Mouse (Mus musculus): ENCODE results near the gene Ces1d.

DNA sequence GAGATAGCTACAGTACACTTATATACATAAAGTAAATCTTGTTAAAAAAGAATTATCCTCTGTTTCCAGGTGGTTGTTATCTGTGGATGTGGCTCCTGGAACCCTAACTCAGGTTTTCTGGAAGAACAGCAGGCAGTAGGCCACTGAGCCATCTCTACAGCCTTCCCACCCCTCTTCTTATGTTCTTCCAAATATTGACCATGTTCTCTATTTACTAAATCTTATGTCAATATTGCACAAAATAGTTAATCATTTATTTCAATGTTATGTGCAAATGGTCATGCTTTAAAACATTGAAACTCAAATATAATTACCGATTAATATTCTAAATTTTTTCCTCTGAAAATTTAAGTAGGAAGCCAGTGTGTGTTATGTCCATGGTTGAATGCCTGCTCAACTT is 75.6 kb downstream of the Ces1d start:
- TF ChIP-seq CTCF (IDR thresholded peaks at IDR 0.05; ENCODE audit: extremely low read depth, insufficient read depth, low read length) (no peak), POLR2A (IDR thresholded peaks at IDR 0.05; ENCODE audit: extremely low read depth, insufficient read depth, low read length) (no peak)

Data from cortical plate, adult 2 months (tissue).